Comparison of ENCODE assay signal across 9 mouse cellular contexts in genomic region chr11:8859868-8860267, GRCm38 (mm10).
DNase-seq lines count a peak whose midpoint lies in the region; ATAC-seq lines count a peak whose summit lies in the region.
"Had no signal": no experiment of that assay in that cellular context is flagged by ENCODE, and none has a peak within 500 bp of the region (broad histone marks: within the 10 kb centered on the region; RNA-seq: fewer than 3 reads in every experiment).

No protein-coding gene starts in this region.

- H3K4me1 ChIP-seq in forebrain, embryonic 14.5 days (ENCODE audit: control insufficient read depth, insufficient read depth, low read length): peaks cover 12% of the 10 kb centered on the region; the same call in 1 of the 2 replicates
- H3K4me1 ChIP-seq in forebrain, embryonic 12.5 days: peaks cover 22% of the 10 kb centered on the region

- H3K4me3 ChIP-seq in forebrain, embryonic 14.5 days (ENCODE audit: low read depth, low read length): no peak overlapping the region
- no peak overlapping the region for H3K4me3 ChIP-seq in forebrain, embryonic 12.5 days (replicated peaks)
- H3K4me3 ChIP-seq: midbrain, embryonic 12.5 days had no signal

- DNase-seq in forebrain, embryonic 14.5 days (ENCODE audit: low spot score): peak; percentile 67
- peak; percentile 92 for DNase-seq in NIH3T3 (ENCODE audit: low read depth)
- DNase-seq in embryo, embryonic 10 days (ENCODE audit: low spot score): peak; percentile 77
- DNase-seq in heart, postnatal 25 days (ENCODE audit: low spot score): peak; percentile 24
- DNase-seq in left cerebral cortex, postnatal 36 days (ENCODE audit: low spot score in 2 of 2): peak; percentile 38 to 45
- DNase-seq in ovary, adult 18-20 months (ENCODE audit: low spot score): peak; percentile 34
- peak; percentile 83 for DNase-seq in thymus, postnatal 0 days (ENCODE audit: low spot score)

- no peak overlapping the region for H3K27ac ChIP-seq in forebrain, embryonic 14.5 days (ENCODE audit: low read depth, low read length)
- H3K27ac ChIP-seq in forebrain, embryonic 12.5 days: no peak overlapping the region
- H3K27ac ChIP-seq: midbrain, embryonic 12.5 days had no signal

- no peak overlapping the region for H3K4me2 ChIP-seq in forebrain, embryonic 14.5 days (ENCODE audit: low read length)
- H3K4me2 ChIP-seq in forebrain, embryonic 12.5 days: no peak overlapping the region
- H3K4me2 ChIP-seq: midbrain, embryonic 12.5 days had no signal

- no peak for ATAC-seq in forebrain, embryonic 14.5 days
- ATAC-seq in forebrain, embryonic 12.5 days (ENCODE audit: low FRiP score): no peak

- WGBS in forebrain, embryonic 14.5 days: 26% methylated on average over 5 of the region's 5 CpGs
- 30% methylated on average over 5 of the region's 5 CpGs for WGBS in forebrain, embryonic 12.5 days

- H3K9me3 ChIP-seq in forebrain, embryonic 14.5 days (replicated peaks; ENCODE audit: control insufficient read depth, low read length): no peaks in the 10 kb centered on the region
- H3K9me3 ChIP-seq in forebrain, embryonic 12.5 days: no peaks in the 10 kb centered on the region
- H3K9me3 ChIP-seq: midbrain, embryonic 12.5 days had no signal

- no peak overlapping the region for H3K9ac ChIP-seq in forebrain, embryonic 14.5 days (ENCODE audit: low read length)
- no peak overlapping the region for H3K9ac ChIP-seq in forebrain, embryonic 12.5 days
- H3K9ac ChIP-seq: midbrain, embryonic 12.5 days had no signal

- no peaks in the 10 kb centered on the region for H3K27me3 ChIP-seq in forebrain, embryonic 14.5 days (replicated peaks; ENCODE audit: control insufficient read depth, insufficient read depth, low read length)
- H3K27me3 ChIP-seq in forebrain, embryonic 12.5 days: no peaks in the 10 kb centered on the region
- H3K27me3 ChIP-seq: midbrain, embryonic 12.5 days had no signal

- intact Hi-C loops in heart, postnatal 25 days (cut with DNase I): loop anchor here (1.0 to 2.0 kb wide), 2 partner anchors 325 to 435 kb away; no protein-coding TSS in a partner anchor
- intact Hi-C loops in left cerebral cortex, postnatal 36 days (cut with DNase I): loop anchor here (2.0 to 5.0 kb wide), 3 partner anchors 97 to 435 kb away; no protein-coding TSS in a partner anchor

- H3K36me3 ChIP-seq in forebrain, embryonic 14.5 days (ENCODE audit: control insufficient read depth, insufficient read depth, low read length): no peaks in the 10 kb centered on the region
- H3K36me3 ChIP-seq in forebrain, embryonic 12.5 days (replicated peaks): no peaks in the 10 kb centered on the region
- H3K36me3 ChIP-seq: midbrain, embryonic 12.5 days had no signal

Comparison
In these comparisons a context has a peak if more than half of its experiments do, and no peak if none do; other contexts are left out.
1. DNase-seq: peak in every context shown above with its lines; median percentile 92 in NIH3T3; 83 in thymus, postnatal 0 days; 77 in embryo, embryonic 10 days; 67 in forebrain, embryonic 14.5 days; 42 in left cerebral cortex, postnatal 36 days; 34 in ovary, adult 18-20 months; 24 in heart, postnatal 25 days.